Mouse (Mus musculus) layer of hippocampus, postnatal 25 days (tissue): ENCODE measurements around the gene Large1. TPM values are rescaled to one million over a fixed set of nuclear protein-coding genes. Genes with fewer than 3 reads are reported as not detected.
"Not testable (repeated sequence)": the region's sequence is repeated elsewhere in the genome, so short reads cannot be mapped to it uniquely, and the experiment has no call there.

Experiments used
- DNase-seq, 2 experiments: peaks; one replicate each; pipeline ENCODE4 v3.0.0; 2022; ENCODE audit warnings: mixed read lengths in 2 of 2, low spot score in 1 of 2; ENCODE audit errors: extremely low spot score in 1 of 2
- total RNA-seq, 2 experiments: library from RNA; stranded (reverse); gene quantifications; 2 replicates each; pipeline ENCODE4 v1.2.3; 2021

Gene Large1
- total RNA-seq, 2 experiments from 2014 or later: 153 to 155 TPM

- DNase-seq: no peak
Measured at GRCm38 (mm10) chr8:73052414-73052813, 300.9 kb downstream of the Large1 start.

DNA sequence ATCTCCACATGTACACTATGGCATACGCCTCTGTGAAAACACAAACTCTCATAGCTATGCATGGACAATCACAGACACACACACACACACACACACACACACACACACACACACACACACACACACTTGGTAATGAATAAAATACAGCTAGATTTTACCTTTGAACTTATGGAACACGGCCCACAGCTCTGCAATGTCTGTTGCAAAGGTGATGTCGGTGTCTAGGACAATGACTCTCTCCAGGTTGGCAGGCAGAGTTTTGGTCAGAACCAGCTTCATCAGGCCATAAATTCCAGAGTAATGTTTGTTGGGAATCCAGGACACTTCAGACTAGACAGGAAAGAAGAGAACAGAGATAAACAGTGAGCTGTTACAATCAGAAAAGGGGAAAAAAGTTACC, 305.2 kb downstream of the Large1 start:
- DNase-seq: no peak

- no peak for DNase-seq
Measured at GRCm38 (mm10) chr8:73029787-73030186, 323.6 kb downstream of the Large1 start.

GRCm38 (mm10) chr8:73018241-73018640, 335.1 kb downstream of the Large1 start:
- no peak for DNase-seq

GRCm38 (mm10) chr8:73017601-73018000, 335.7 kb downstream of the Large1 start:
- DNase-seq: no peak

- DNase-seq: no peak
Measured at GRCm38 (mm10) chr8:73016303-73016702, 337.0 kb downstream of the Large1 start.

DNA sequence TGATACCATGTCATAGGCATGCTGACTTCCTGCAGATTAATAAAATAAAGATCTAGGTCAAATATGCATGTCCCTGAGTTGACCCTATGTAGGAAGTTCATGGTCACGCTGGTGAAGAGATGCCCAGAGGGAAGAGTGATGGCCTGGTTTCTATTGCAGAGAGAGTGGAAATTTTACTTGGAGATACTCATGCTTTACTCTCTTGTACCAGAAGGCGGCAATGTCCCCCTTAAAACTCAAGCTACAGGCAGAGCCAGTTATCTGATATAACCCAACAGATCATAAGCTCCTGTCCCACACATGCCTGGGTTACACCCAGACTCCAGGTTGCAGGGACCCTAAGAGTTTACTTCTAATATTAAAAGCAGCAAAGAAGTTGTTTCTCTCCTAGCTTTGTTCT, 345.9 kb downstream of the Large1 start:
- peak in 1 of 2 experiments; percentile 26 for DNase-seq

DNA sequence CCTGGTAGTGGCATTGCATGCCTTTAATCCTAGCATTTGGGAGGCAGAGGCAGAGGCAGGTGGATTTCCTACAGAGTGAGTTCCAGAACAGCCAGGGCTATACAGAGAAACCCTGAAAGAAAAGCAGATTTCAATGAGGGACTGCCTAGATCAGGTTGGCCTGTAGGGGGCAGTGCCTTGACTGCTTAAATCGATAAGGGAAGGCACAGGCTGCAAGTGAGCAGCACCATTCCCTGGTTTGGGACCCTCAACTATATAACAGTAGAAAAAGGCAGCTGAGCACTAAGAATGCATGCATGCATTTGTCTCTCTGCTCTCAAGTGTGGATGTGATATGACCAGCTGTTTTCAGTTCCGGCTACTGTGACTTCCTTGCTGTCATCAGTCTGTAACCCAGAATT, 349.5 kb downstream of the Large1 start:
- DNase-seq: peak in 1 of 2 experiments; percentile 64

- no peak for DNase-seq
Measured at GRCm38 (mm10) chr8:72993831-72994230, 359.5 kb downstream of the Large1 start.

DNA sequence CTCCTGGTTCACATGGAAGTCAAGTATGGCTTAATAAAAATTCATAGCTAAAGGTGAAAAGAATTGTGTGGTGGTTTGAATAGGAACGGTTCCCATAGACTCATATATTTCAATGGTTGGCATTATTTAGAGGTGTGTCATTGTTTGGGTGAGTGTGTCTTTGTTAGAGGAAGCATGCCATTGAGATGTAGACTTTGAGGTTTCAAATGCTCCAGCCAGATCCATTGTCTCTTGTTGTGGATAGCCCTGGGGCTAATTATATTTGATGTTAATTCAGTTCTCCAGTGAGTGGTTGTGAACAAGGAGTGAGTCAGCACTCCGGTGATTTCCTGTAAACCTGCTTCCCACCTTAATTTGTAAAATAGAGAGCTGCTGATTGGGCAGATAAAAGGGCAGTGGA, 362.9 kb downstream of the Large1 start:
- no peak for DNase-seq

GRCm38 (mm10) chr8:72982832-72983231, 370.5 kb downstream of the Large1 start:
- DNase-seq: no peak

GRCm38 (mm10) chr8:72955074-72955473, 398.3 kb downstream of the Large1 start:
- no peak for DNase-seq

DNA sequence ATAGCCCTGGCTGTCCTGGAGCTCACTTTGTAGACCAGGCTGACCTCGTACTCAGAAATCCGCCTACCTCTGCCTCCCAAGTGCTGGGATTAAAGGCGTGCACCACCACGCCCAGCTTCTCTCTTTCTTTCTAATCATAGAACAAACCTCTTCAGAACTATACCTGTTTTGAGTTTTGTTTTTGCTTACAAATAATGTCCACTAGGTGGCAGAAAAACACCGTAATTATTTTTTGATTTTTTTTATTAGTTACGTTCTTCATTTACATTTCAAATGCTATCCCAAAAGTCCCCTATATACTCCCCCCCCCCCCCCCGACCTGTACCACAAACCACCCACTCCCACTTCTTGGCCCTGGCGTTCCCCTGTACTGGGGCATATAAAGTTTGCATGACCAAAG, 411.9 kb downstream of the Large1 start:
- not testable (repeated sequence) for DNase-seq

DNA sequence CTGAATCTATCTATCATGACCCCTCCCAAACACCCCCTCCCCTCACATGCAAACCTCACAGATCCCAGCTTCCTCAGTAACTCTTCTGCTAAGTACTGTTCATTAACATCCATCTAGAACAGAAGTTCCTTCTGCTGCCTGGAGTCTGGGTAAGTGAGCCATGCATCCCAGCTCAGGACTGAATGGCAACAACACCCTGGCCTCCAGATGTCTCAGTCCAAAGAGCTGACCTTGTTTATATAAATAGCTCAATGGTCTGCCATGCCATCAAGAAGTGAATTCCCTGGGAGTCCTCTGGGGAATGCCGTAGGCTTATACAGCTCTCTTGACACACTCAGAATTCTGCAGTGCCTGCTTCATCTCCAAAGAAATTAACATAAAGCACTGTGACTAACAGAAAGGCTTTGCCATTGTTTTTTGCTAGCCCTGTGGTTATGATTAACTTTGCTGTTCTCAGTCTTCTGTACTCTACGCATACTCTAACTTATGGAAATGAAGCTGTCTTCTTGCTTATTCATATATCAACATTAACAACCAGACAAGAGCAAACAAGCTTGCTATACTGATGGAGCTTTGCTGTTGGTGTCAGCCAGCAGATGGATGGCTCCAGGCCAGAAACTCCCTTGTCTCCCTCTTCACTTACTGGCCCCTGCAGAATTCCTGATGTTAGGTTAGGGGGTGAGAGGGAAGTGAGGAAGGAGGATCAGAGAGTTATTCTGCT, 434.0 kb downstream of the Large1 start:
- no peak for DNase-seq

DNA sequence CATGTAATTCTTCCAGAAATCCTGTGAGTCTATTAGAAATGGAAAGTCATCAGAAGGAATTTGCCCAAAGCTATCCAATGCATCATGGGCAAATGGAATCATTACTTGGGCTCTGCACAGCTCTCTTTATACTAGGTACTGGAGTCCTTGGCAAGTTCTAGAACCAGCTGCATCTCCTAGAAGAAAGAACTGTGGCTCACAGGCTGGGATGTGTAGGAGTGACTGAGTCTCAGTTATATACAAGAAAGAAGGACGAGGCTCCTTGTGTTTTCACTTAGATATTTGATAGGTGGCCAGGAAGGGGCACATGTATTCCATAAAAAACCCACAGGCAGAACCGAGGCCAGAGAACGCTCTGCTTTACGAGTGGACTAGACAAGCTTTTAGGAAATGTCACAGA, 447.8 kb downstream of the Large1 start:
- DNase-seq: no peak

- DNase-seq: no peak
Measured at GRCm38 (mm10) chr8:72901591-72901990, 451.7 kb downstream of the Large1 start.

GRCm38 (mm10) chr8:72899321-72899720, 454.0 kb downstream of the Large1 start:
- DNase-seq: no peak

GRCm38 (mm10) chr8:72883033-72883432, 470.3 kb downstream of the Large1 start:
- no peak for DNase-seq

GRCm38 (mm10) chr8:72873411-72873810, 479.9 kb downstream of the Large1 start:
- no peak for DNase-seq

- DNase-seq: no peak
Measured at GRCm38 (mm10) chr8:72846881-72847280, 506.5 kb downstream of the Large1 start.

DNA sequence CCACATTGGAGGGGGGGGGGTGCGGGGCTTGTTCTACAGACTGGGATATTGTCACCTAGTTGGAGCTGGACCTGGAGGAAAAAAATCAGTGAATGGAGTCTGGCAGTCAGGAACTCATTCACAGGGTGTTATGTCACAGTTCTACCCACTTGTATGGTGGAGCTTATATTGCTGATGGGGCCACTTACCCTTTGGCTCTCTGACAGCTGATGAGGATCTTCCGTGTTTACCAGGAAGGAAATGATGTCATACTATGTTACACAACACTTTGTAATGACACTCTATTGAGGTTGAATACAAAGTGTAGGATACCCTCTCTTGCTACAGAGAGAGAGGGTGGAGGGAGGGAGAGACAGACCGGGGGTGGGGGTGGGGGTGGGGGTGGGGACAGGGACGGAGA, 517.5 kb downstream of the Large1 start:
- no peak for DNase-seq

DNA sequence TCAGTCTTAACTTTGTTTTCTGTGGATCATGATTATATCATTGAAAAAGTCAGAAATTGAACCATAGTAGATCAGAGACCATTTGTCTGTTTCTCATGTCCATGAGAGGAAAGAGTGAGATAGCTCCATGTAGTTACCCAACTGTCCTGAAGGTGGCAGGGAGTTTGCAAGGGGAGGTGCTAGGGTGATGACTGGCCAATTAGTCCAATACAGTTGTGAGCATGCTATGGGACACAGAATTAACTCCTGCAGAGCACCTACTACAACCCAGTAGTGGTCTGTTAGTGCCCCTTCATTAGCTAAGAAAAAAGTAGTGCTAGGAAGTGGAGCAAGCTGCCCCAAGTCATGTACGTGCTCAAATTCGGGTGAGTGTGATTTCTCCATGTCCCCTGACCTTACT, 520.2 kb downstream of the Large1 start:
- no peak for DNase-seq

GRCm38 (mm10) chr8:72832371-72832770, 521.0 kb downstream of the Large1 start:
- DNase-seq: no peak
